Mouse (Mus musculus) kidney, adult 2 months (tissue): ENCODE measurements around the gene Gprc5c. TPM values are rescaled to one million over a fixed set of nuclear protein-coding genes. Genes with fewer than 3 reads are reported as not detected.

Experiments
- DNase-seq: peaks from one replicate; pipeline ENCODE4 v3.0.0; 2021
- H3K27ac ChIP-seq: fragments of 200-500 bp; 2 replicates; pipeline ENCODE4 v1.5.1; 2012; ENCODE audit warnings: low read depth, low read length, control low read depth, inconsistent platforms; ENCODE audit not compliant: insufficient read depth
- H3K27me3 ChIP-seq: fragments of 200-500 bp; replicated peaks from 2 replicates; pipeline ENCODE4 v1.6.1; 2012; ENCODE audit warnings: mild to moderate bottlenecking, moderate library complexity, low read length, inconsistent platforms; ENCODE audit not compliant: control insufficient read depth, insufficient read depth
- H3K36me3 ChIP-seq: fragments of 200-500 bp; 2 replicates; pipeline ENCODE4 v1.6.1; 2012; ENCODE audit warnings: mild to moderate bottlenecking, moderate library complexity, low read length, inconsistent platforms; ENCODE audit not compliant: control insufficient read depth, insufficient read depth
- H3K4me1 ChIP-seq: fragments of 200-500 bp; 2 replicates; pipeline ENCODE4 v1.6.1; 2011; ENCODE audit warnings: low read length; ENCODE audit not compliant: control insufficient read depth, insufficient read depth
- H3K4me3 ChIP-seq: fragments of 200-500 bp; 2 replicates; pipeline ENCODE4 v1.5.1; 2011; ENCODE audit warnings: mild to moderate bottlenecking, low read depth, low read length, control low read depth; ENCODE audit not compliant: insufficient read depth
- CTCF ChIP-seq: fragments of 200-500 bp; conservative IDR thresholded peaks from 2 replicates; pipeline ENCODE4 v1.5.1; 2011; ENCODE audit warnings: low read depth, mild to moderate bottlenecking, control low read depth, low read length, moderate library complexity, mixed read lengths; ENCODE audit not compliant: insufficient read depth, insufficient read length
- POLR2A ChIP-seq: fragments of 200-500 bp; IDR thresholded peaks from one replicate; pipeline ENCODE4 v1.6.1; 2011; ENCODE audit warnings: low read depth, low read length, control low read depth
- WGBS: fragments of 180-500 bp; shearing (Covaris S2); methylation state at CpG from one replicate; pipeline ENCODE4 v1.1.7; 2018; 5-methylcytosine and 5-hydroxymethylcytosine counted together
- polyA plus RNA-seq: library from polyadenylated mRNA; depleted of rRNA; stranded (reverse); fragments of >200 nt; gene quantifications from 2 replicates; pipeline ENCODE4 v1.2.3, GENCODE M21; 2012

Gprc5c gene
- polyA plus RNA-seq, 1 experiment: 241 TPM

DNA sequence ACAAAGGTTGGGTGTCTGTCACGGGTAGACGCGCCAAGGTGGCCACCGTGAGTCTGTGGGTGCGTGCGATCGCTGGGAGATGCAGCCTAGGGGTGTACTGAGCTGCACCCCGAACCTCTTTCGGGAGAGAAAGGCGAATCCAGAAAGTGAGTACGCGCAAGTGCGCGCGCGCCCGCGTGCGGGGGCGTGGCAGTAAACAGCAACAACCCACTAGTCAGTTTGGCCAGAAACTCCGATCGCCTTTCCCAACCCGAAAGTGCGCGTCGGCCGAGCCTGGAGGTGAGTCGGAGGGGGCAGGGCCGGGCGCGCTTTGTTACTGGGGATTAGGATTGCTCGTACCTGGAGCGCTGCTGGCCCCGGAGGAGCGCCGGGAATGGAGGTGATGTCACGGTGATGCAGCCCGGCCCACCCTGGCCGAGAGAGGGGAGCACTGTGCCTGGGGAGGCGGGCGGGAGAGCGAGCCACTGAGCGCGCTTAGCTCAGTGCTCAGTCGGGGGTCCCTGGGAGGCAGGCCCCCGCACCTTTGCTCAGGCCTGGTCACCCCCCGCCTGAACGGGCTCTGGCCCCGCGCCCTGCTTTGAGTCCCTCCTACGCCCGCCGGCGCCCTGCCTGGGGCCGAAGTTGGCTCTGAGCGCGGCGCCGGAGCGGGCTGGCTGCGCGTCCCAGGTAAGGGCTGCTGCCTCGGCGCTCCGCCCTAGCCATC is 807 bp downstream of the Gprc5c start:
- TF ChIP-seq POLR2A: peak; percentile 23
- no peak for TF ChIP-seq CTCF
- peak; percentile 94 for DNase-seq
- H3K36me3 ChIP-seq: no peaks in the 10 kb centered on the region; the same call in 1 of the 2 replicates
- H3K27ac ChIP-seq: peak overlapping the region; percentile 99
- peak overlapping the region; percentile 86 for H3K4me3 ChIP-seq
- no peaks in the 10 kb centered on the region for H3K27me3 ChIP-seq
- under 1% methylated on average over 65 of the region's 65 CpGs for WGBS
- H3K4me1 ChIP-seq: peaks cover 28% of the 10 kb centered on the region

DNA sequence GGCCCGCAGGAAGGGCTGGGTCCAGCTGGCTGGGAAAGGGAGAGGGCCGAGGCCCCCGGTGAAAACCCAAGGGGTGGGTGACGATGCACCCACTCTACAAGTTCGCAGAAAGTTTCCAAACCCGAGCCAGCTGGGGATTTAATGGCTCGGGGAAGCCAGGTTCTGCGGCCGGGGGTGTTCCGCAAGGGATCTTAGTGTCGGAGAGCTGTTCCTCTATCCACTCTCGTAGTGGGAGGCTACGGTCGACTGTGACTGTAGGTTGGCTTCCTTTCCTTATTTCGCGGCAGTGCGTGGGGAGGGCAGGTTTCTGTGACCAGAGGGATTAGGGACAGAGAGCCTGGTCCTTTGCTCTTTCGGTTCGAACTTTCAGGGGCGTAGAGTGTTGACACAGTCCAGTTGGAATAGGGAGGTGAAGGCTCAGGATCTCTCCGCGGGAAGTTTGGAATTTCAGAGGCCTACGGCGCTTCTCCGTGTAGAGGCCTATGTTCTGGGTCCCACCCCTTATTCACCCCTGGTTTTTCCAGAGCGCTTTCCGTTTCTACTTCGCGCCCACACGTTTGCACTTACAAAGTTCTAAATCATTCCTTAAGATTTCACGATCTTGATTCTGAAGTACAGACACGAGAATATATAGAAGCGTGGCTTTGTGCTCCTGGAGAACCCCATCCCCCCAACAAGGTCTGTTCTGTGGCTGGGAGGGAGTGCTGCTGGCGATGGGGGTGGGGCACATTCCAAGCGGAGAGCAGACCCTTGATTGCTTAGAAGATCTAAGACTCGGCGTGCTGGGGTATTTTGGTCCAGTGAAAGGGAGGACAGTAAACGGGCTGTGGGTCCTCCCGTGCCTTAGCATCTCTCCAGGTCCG is 1.6 kb downstream of the Gprc5c start:
- peak; percentile 51 for DNase-seq
- Histone ChIP-seq H3K4me3 (peak overlapping the region; percentile 86), H3K36me3 (no peaks in the 10 kb centered on the region; the same call in 1 of the 2 replicates), H3K27me3 (no peaks in the 10 kb centered on the region), H3K4me1 (peaks cover 25% of the 10 kb centered on the region), H3K27ac (peak overlapping the region; percentile 99)
- WGBS: 4% methylated on average over 40 of the region's 40 CpGs
- TF ChIP-seq POLR2A: no peak
- TF ChIP-seq CTCF: no peak

DNA sequence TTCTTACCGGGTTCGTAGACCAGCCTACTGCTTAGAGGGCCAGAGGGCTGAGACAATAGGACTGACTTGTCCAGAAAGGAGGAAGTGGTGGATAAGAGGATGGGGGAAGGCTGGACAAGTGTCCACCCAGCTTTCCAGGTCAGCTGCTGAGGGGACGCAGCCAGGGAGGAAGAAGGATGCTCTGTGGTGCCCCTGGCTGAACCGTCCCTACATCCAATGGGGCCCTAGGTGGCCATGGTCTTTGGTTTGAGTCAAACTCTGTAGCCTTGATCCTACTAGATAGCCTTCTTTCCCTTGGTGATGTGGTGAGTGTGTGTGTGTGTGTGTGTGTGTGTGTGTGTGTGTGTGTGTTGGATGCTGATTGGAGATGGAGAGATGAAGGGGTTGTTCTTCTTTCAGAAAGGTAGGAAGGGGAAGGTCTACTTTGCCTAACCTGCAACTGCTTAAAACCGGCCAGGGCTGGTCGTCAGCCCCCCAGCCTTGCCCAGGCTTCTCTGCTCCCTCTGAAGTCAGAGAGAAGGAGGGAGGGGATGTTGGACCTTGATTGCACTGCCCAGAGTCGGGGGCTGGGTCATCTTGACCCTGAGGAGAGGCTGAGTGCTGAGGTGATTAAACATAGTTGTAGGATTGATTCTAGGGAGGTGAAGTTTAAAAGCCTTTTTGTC is 2.4 kb downstream of the Gprc5c start:
- Histone ChIP-seq H3K4me3 (peak overlapping the region; percentile 86), H3K4me1 (peaks cover 25% of the 10 kb centered on the region), H3K27ac (peak overlapping the region; percentile 99), H3K36me3 (no peaks in the 10 kb centered on the region; the same call in 1 of the 2 replicates), H3K27me3 (no peaks in the 10 kb centered on the region)
- TF ChIP-seq POLR2A (peak; percentile 23), CTCF (no peak)
- no peak for DNase-seq
- WGBS: 24% methylated on average over 7 of the region's 7 CpGs

DNA sequence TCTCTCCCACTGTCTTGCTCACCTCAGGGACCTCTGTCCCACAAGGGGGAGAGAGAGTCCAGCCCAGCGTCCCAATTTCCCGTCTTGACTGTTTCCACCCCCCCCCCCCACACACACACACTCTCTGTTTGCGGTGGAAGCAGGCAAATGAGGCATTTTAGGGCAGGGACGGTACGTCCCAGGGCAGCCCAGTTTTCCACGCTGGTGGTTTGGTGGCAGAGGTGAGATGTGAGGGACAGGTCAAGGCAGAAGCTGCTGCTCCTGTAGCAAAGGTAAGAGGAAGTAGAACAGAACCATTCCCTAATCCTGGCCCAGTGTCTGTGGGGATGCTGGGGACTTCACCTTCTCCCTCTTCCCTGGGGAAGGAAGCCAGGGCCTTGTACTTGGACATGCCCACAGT is 3.6 kb downstream of the Gprc5c start:
- 19% methylated on average over 6 of the region's 6 CpGs for WGBS
- peak; percentile 50 for DNase-seq
- peaks cover 21% of the 10 kb centered on the region for H3K4me1 ChIP-seq
- no peaks in the 10 kb centered on the region for H3K27me3 ChIP-seq
- H3K36me3 ChIP-seq: no peaks in the 10 kb centered on the region; the same call in 1 of the 2 replicates
- H3K27ac ChIP-seq: peak overlapping the region; percentile 99
- H3K4me3 ChIP-seq: peak overlapping the region; percentile 19; the same call in 1 of the 2 replicates
- TF ChIP-seq POLR2A (no peak), CTCF (no peak)

DNA sequence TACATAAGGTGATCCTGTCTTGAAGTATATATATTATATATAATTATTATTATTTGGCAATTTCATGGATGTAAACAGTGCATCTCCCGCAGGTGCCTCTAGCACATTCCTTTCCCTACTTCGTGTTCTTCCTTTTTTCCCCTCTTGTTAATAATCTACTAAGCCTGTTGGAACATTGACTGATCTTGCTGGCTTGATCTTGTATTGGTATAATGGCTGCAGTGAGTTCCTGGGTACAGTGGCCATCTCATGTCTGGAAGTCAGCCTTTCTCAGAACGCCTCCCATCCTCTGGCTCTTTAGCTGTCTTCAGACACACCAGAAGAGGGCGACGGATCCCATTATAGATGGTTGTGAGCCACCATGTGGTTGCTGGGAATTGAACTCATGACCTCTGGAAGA is 5.2 kb downstream of the Gprc5c start:
- DNase-seq: peak; percentile 89
- WGBS: 55% methylated on average over 5 of the region's 5 CpGs
- Histone ChIP-seq H3K4me1 (peaks cover 26% of the 10 kb centered on the region), H3K27ac (peak overlapping the region; percentile 83), H3K36me3 (no peaks in the 10 kb centered on the region; the same call in 1 of the 2 replicates), H3K4me3 (no peak overlapping the region), H3K27me3 (no peaks in the 10 kb centered on the region)
- TF ChIP-seq POLR2A: no peak
- no peak for TF ChIP-seq CTCF

DNA sequence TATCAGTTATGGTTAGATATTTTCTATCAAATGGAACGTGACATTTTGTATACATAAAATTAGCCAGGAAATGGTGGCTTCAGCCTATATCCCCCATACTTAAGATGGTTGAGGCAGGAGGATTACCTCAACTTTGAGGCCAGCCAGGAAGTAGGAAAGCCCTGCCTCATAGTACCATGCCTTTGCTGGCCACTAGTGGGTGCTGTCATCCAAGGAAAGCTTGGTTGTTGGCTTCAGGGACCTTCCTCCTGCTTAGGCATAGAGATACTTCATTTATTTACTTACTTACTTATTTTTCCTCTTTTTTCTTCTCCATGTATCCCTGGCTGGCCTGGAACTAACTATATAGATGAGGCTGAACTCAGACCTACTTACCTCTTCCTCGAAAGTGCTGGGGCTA is 7.7 kb downstream of the Gprc5c start:
- H3K36me3 ChIP-seq: no peaks in the 10 kb centered on the region; the same call in 1 of the 2 replicates
- WGBS: 76% methylated on average over 2 of the region's 2 CpGs
- peak; percentile 75 for TF ChIP-seq CTCF
- TF ChIP-seq POLR2A: no peak
- no peaks in the 10 kb centered on the region for H3K27me3 ChIP-seq
- H3K4me3 ChIP-seq: no peak overlapping the region
- H3K27ac ChIP-seq: no peak overlapping the region
- DNase-seq: peak; percentile 28
- peaks cover 28% of the 10 kb centered on the region for H3K4me1 ChIP-seq
